Mouse (Mus musculus) CH12.LX (cell line): ENCODE measurements around the gene Tex16. TPM values are rescaled to one million over a fixed set of nuclear protein-coding genes. Genes with fewer than 3 reads are reported as not detected.

Source experiments
- DNase-seq: peaks from one replicate; pipeline ENCODE4 v3.0.0-alpha.2; 2013; ENCODE audit errors: extremely low read depth
- H3K27ac ChIP-seq: 2 replicates; pipeline ENCODE4 v1.5.1; 2012; ENCODE audit warnings: low read depth, mild to moderate bottlenecking, control low read depth, moderate library complexity; ENCODE audit not compliant: insufficient read depth
- H3K27me3 ChIP-seq: replicated peaks from 2 replicates; pipeline ENCODE3; 2012; ENCODE audit warnings: inconsistent platforms
- H3K36me3 ChIP-seq, 2 experiments: replicated peaks in 1 of 2; 2 replicates each; pipeline versions ENCODE3 to v1.6.1; 2012; ENCODE audit warnings: inconsistent platforms in 1 of 2, low read length in 1 of 2, mild to moderate bottlenecking in 1 of 2, mixed read lengths in 1 of 2, moderate library complexity in 1 of 2; ENCODE audit not compliant: control insufficient read depth in 1 of 2, insufficient read depth in 1 of 2
- H3K4me1 ChIP-seq, 2 experiments: 2 replicates each; pipeline ENCODE4 v1.6.1; 2012; ENCODE audit warnings: inconsistent platforms in 1 of 2, moderate library complexity in 1 of 2; ENCODE audit not compliant: insufficient read depth in 2 of 2, control insufficient read depth in 1 of 2
- H3K4me2 ChIP-seq: 2 replicates; pipeline ENCODE4 v1.6.1; 2012; ENCODE audit warnings: low read depth, mild to moderate bottlenecking, control low read depth; ENCODE audit not compliant: poor library complexity, insufficient read depth, severe bottlenecking
- H3K4me3 ChIP-seq, 3 experiments: fragments of 150-350 bp in 1 of 3; sonication (generic) in 1 of 3; replicated peaks in 1 of 3; 2 replicates each; pipeline versions ENCODE3 to v1.5.1; 2011 to 2012; ENCODE audit warnings: low read depth in 2 of 3, low read length in 2 of 3, mild to moderate bottlenecking in 2 of 3, moderate library complexity in 2 of 3, control low read depth in 1 of 3, improper control_type of control experiment in 1 of 3, inconsistent platforms in 1 of 3, mixed read lengths in 1 of 3; ENCODE audit not compliant: poor library complexity in 1 of 3
- H3K79me2 ChIP-seq: replicated peaks from 2 replicates; pipeline ENCODE4 v1.6.1; 2012; ENCODE audit warnings: mild to moderate bottlenecking, moderate library complexity; ENCODE audit not compliant: control insufficient read depth, poor library complexity, insufficient read depth, severe bottlenecking; ENCODE audit errors: extremely low read depth
- H3K9ac ChIP-seq: 2 replicates; pipeline ENCODE4 v1.6.1; 2012; ENCODE audit warnings: low read depth, mild to moderate bottlenecking, control low read depth, moderate library complexity; ENCODE audit not compliant: insufficient read depth
- H3K9me3 ChIP-seq: replicated peaks from 2 replicates; pipeline ENCODE3; 2012; ENCODE audit warnings: low read length, inconsistent platforms, mixed read lengths
- CTCF ChIP-seq, 2 experiments: IDR thresholded peaks in 1 of 2; conservative IDR thresholded peaks in 1 of 2; 2 replicates each; pipeline ENCODE4 v1.5.1; 2011 to 2012; ENCODE audit warnings: low read depth in 2 of 2, low read length in 2 of 2, improper control_type of control experiment in 1 of 2, inconsistent platforms in 1 of 2, mild to moderate bottlenecking in 1 of 2, moderate library complexity in 1 of 2
- E2F4 ChIP-seq: IDR thresholded peaks from 2 replicates; pipeline ENCODE4 v1.6.1; 2011; ENCODE audit warnings: low read depth, low read length, improper control_type of control experiment; ENCODE audit not compliant: insufficient replicate concordance
- JUN ChIP-seq: IDR thresholded peaks from 2 replicates; pipeline ENCODE4 v1.6.1; 2011; ENCODE audit warnings: low read depth, mild to moderate bottlenecking, low read length, improper control_type of control experiment, moderate library complexity; ENCODE audit not compliant: insufficient read depth
- MEF2A ChIP-seq: IDR thresholded peaks from 2 replicates; pipeline ENCODE4 v1.6.1; 2014; ENCODE audit warnings: low read depth, mild to moderate bottlenecking, inconsistent platforms, low read length, improper control_type of control experiment, borderline replicate concordance
- MXI1 ChIP-seq: IDR thresholded peaks from 2 replicates; pipeline ENCODE4 v1.6.1; 2011; ENCODE audit warnings: mild to moderate bottlenecking, low read depth, low read length, improper control_type of control experiment
- MYC ChIP-seq: IDR thresholded peaks from 2 replicates; pipeline ENCODE4 v1.6.1; 2011; ENCODE audit warnings: low read depth, mild to moderate bottlenecking, improper control_type of control experiment, low read length
- NRF1 ChIP-seq: IDR thresholded peaks from 2 replicates; pipeline ENCODE4 v1.6.1; 2014; ENCODE audit warnings: low read depth, mild to moderate bottlenecking, inconsistent platforms, low read length, improper control_type of control experiment, moderate library complexity
- PAX5 ChIP-seq: IDR thresholded peaks from 2 replicates; pipeline ENCODE4 v1.6.1; 2012; ENCODE audit warnings: low read length, inconsistent platforms, mixed read lengths
- RAD21 ChIP-seq: IDR thresholded peaks from 2 replicates; pipeline ENCODE4 v1.6.1; 2011; ENCODE audit warnings: low read depth, mild to moderate bottlenecking, low read length, improper control_type of control experiment, moderate library complexity
- RCOR1 ChIP-seq: conservative IDR thresholded peaks from 2 replicates; pipeline ENCODE4 v1.6.1; 2012; ENCODE audit warnings: low read depth, mild to moderate bottlenecking, inconsistent platforms, low read length, improper control_type of control experiment
- SIN3A ChIP-seq: IDR thresholded peaks from 2 replicates; pipeline ENCODE4 v1.6.1; 2012; ENCODE audit warnings: low read length, improper control_type of control experiment, inconsistent platforms
- SMC3 ChIP-seq: IDR thresholded peaks from 2 replicates; pipeline ENCODE4 v1.6.1; 2011; ENCODE audit warnings: low read depth, low read length, improper control_type of control experiment
- USF1 ChIP-seq: IDR thresholded peaks from 2 replicates; pipeline ENCODE4 v1.6.1; 2014; ENCODE audit warnings: low read depth, mild to moderate bottlenecking, inconsistent platforms, low read length, improper control_type of control experiment
- ZC3H11A ChIP-seq: IDR thresholded peaks from 2 replicates; pipeline ENCODE4 v1.6.1; 2012; ENCODE audit warnings: low read depth, mild to moderate bottlenecking, inconsistent platforms, low read length, improper control_type of control experiment
- ZMIZ1 ChIP-seq: IDR thresholded peaks from 2 replicates; pipeline ENCODE4 v1.6.1; 2012; ENCODE audit warnings: low read depth, mild to moderate bottlenecking, inconsistent platforms, low read length, improper control_type of control experiment
- ZNF384 ChIP-seq: IDR thresholded peaks from 2 replicates; pipeline ENCODE4 v1.6.1; 2012; ENCODE audit warnings: low read depth, low read length, improper control_type of control experiment, inconsistent platforms
- dilution Hi-C: fragments of 300-500 bp; cut with MboI; formaldehyde crosslinking; loops from 2 replicates; pipeline ENCODE4 v1.14.3; 2020; ENCODE audit warnings: low sequenced_read_pairs; ENCODE audit not compliant: extremely low pct_unique_long_range_greater_than_20kb, extremely low pct_ligation_motif_present
- in situ Hi-C: fragments of 300-500 bp; cut with MboI; formaldehyde crosslinking; loops from 3 replicates; pipeline ENCODE4 v1.14.3; 2019; ENCODE audit warnings: low sequenced_read_pairs, low pct_ligation_motif_present, low pct_unique_long_range_greater_than_20kb, mixed read lengths
- polyA plus RNA-seq: library from polyadenylated mRNA; unstranded; fragments of >175 nt; gene quantifications from 2 replicates; pipeline ENCODE4 v1.2.1, GENCODE M21; 2012; ENCODE audit warnings: low read depth; ENCODE audit not compliant: insufficient read length
- total RNA-seq, 2 experiments: library from RNA; depleted of rRNA; stranded (reverse); fragments of 300-350 nt in 1 of 2; fragments of >200 nt in 1 of 2; gene quantifications; 2 replicates each; pipeline ENCODE4 v1.2.3; 2012 to 2014

Tex16 gene
- not detected in 2 replicates for total RNA-seq (2012; rRNA removed)
- not detected in 2 replicates for total RNA-seq (2014; rRNA removed)
- polyA plus RNA-seq = not detected in 2 replicates

GRCm38 (mm10) chrX:112010707-112011106 is at the start of gene Tex16:
Tex16 (plus strand) TSS chrX:112011007.
- no peaks in the 10 kb centered on the region for H3K36me3 ChIP-seq
- no peaks in the 10 kb centered on the region for H3K27me3 ChIP-seq
- H3K4me2 ChIP-seq = no peak within 1 kb of the TSS
- H3K9ac ChIP-seq = no peak within 1 kb of the TSS
- no peaks in the 10 kb centered on the region for H3K9me3 ChIP-seq
- no peaks in the 10 kb centered on the region for H3K4me1 ChIP-seq
- no peaks in the 10 kb centered on the region for H3K79me2 ChIP-seq
- dilution Hi-C loops = no loop called here
- no peak within 1 kb of the TSS for H3K4me3 ChIP-seq
- DNase-seq = no peak
- TF ChIP-seq SIN3A (no peak), MEF2A (no peak), PAX5 (no peak), SMC3 (no peak), E2F4 (no peak), RCOR1 (no peak), ZMIZ1 (no peak), USF1 (no peak), MYC (no peak), NRF1 (no peak), JUN (no peak), ZC3H11A (no peak), ZNF384 (no peak)
- TF ChIP-seq, all 38 proteins: peak for 0
- no peak within 1 kb of the TSS for H3K27ac ChIP-seq
- in situ Hi-C loops = no loop called here

DNA sequence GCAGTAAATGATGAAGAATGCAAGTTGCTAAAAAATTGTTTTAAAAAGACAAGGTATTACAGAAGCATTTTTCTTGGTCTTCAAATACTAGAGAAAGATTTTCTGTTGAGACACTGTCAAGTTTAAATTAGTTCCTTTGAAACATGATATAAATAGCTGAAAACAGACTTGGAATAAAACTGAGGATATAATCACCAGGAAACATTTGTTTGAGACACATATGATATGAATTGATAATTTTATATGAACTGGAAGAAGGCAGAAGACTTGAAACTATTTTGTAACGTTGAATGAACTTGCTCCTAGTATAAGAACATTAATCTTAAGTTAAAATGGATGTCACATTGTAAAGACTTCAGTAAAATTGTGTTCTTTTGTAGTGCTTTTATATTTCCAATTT is 11.1 kb upstream of the Tex16 start:
- dilution Hi-C loops = no loop called here
- Histone ChIP-seq H3K9me3 (no peaks in the 10 kb centered on the region), H3K79me2 (no peaks in the 10 kb centered on the region), H3K4me3 (no peak overlapping the region), H3K36me3 (no peaks in the 10 kb centered on the region), H3K27ac (no peak overlapping the region), H3K4me1 (no peaks in the 10 kb centered on the region), H3K9ac (no peak overlapping the region), H3K27me3 (no peaks in the 10 kb centered on the region), H3K4me2 (no peak overlapping the region)
- TF ChIP-seq MXI1 (no peak), USF1 (no peak), CTCF (conservative IDR thresholded peaks at IDR 0.05 in 1 of 2, IDR thresholded peaks at IDR 0.05 in 1 of 2; ENCODE audit: low read depth in 2 of 2, low read length in 2 of 2) (no peak), SMC3 (no peak), ZC3H11A (no peak), RAD21 (no peak), RCOR1 (no peak)
- DNase-seq = no peak
- in situ Hi-C loops = no loop called here

Other genes with a start within 250 kb of the Tex16 start
- not detected in 2 replicates for gene Gm45194, start 119.6 kb upstream of the Tex16 start, total RNA-seq (2012; rRNA removed)
- gene Gm45194, start 119.6 kb upstream of the Tex16 start, total RNA-seq (2014; rRNA removed) = not detected in 2 replicates
- gene Gm45194, start 119.6 kb upstream of the Tex16 start, polyA plus RNA-seq = not detected in 2 replicates
- gene 4933403O08Rik, start 228.0 kb downstream of the Tex16 start, total RNA-seq (2012; rRNA removed) = not detected in 2 replicates
- not detected in 2 replicates for gene 4933403O08Rik, start 228.0 kb downstream of the Tex16 start, total RNA-seq (2014; rRNA removed)
- gene 4933403O08Rik, start 228.0 kb downstream of the Tex16 start, polyA plus RNA-seq = not detected in 2 replicates